Mouse (Mus musculus): ENCODE results near the gene Inafm2.

- no peak for TF ChIP-seq CTCF (IDR thresholded peaks at IDR 0.05; ENCODE audit: low read depth)
- TF ChIP-seq EP300 (IDR thresholded peaks at IDR 0.05; ENCODE audit: low read depth) = no peak
Observed at GRCm38 (mm10) chr2:118741183-118741582, 4.4 kb upstream of the Inafm2 start.

Measured in liver, embryonic 14.5 days (tissue).